Mouse (Mus musculus) liver, embryonic 13.5 days (tissue): ENCODE measurements at regions not wholly inside any gene's neighbourhood (a gene's known extent, or its start where the extent isn't known, plus 50 kb on each side); places are given as distances from the start of the nearest gene placed in this dataset.
"Not testable (repeated sequence)": the region's sequence is repeated elsewhere in the genome, so short reads cannot be mapped to it uniquely, and the experiment has no call there.

Experiments
- ATAC-seq: fragments of 200-750 bp; cut with Nextera tagmentation; 2 replicates; pipeline ENCODE4 v1.8.0; 2017; ENCODE audit warnings: low read depth, mild to moderate bottlenecking, moderate number of reproducible peaks, moderate library complexity
- DNase-seq: peaks from one replicate; pipeline ENCODE4 v3.0.0; 2022
- H3K27ac ChIP-seq: fragments of 300-500 bp; sonication (generic); 2 replicates; pipeline ENCODE4 v1.5.1; 2015; ENCODE audit warnings: moderate library complexity, mild to moderate bottlenecking, inconsistent platforms
- H3K27me3 ChIP-seq: fragments of 300-500 bp; sonication (generic); 2 replicates; pipeline ENCODE4 v1.6.1; 2015; ENCODE audit warnings: mild to moderate bottlenecking, inconsistent platforms
- H3K36me3 ChIP-seq: fragments of 300-500 bp; sonication (generic); 2 replicates; pipeline ENCODE4 v1.6.1; 2015; ENCODE audit warnings: mild to moderate bottlenecking, inconsistent platforms
- H3K4me1 ChIP-seq: fragments of 300-500 bp; sonication (generic); replicated peaks from 2 replicates; pipeline ENCODE4 v1.6.1; 2015; ENCODE audit warnings: inconsistent platforms
- H3K4me2 ChIP-seq: fragments of 300-500 bp; sonication (generic); 2 replicates; pipeline ENCODE4 v1.6.1; 2015; ENCODE audit warnings: inconsistent platforms, mild to moderate bottlenecking, moderate library complexity
- H3K4me3 ChIP-seq: fragments of 300-500 bp; sonication (generic); replicated peaks from 2 replicates; pipeline ENCODE4 v1.5.1; 2015; ENCODE audit warnings: mild to moderate bottlenecking, inconsistent platforms
- H3K9ac ChIP-seq: fragments of 300-500 bp; sonication (generic); 2 replicates; pipeline ENCODE4 v1.6.1; 2015; ENCODE audit warnings: mild to moderate bottlenecking, inconsistent platforms
- H3K9me3 ChIP-seq: fragments of 300-500 bp; sonication (generic); replicated peaks from 2 replicates; pipeline ENCODE4 v1.6.1; 2016; ENCODE audit warnings: inconsistent platforms
- WGBS: fragments of 180-500 bp; shearing (Covaris S2); methylation state at CpG from one replicate; pipeline ENCODE4 v1.1.7; 2015; ENCODE audit not compliant: insufficient replicate concordance; 5-methylcytosine and 5-hydroxymethylcytosine counted together

GRCm38 (mm10) chr15:96077756-96078155, 209.6 kb upstream of the Arid2 start:
- H3K27ac ChIP-seq, result no peak overlapping the region
- H3K4me1 ChIP-seq, result no peaks in the 10 kb centered on the region
- WGBS, result 39% methylated on average over 5 of the region's 5 CpGs
- H3K27me3 ChIP-seq, result no peaks in the 10 kb centered on the region
- H3K4me2 ChIP-seq, result no peak overlapping the region
- H3K36me3 ChIP-seq, result no peaks in the 10 kb centered on the region
- H3K4me3 ChIP-seq, result no peak overlapping the region
- H3K9me3 ChIP-seq, result no peaks in the 10 kb centered on the region
- H3K9ac ChIP-seq, result no peak overlapping the region
- DNase-seq (no peak), ATAC-seq (no peak)

- 37% methylated on average over 2 of the region's 2 CpGs for WGBS
- Histone ChIP-seq H3K4me1 (no peaks in the 10 kb centered on the region), H3K27ac (no peak overlapping the region)
These were observed 208.7 kb upstream of the Arid2 start for GRCm38 (mm10) chr15:96078580-96078979.

GRCm38 (mm10) chr15:96089676-96090075, 197.6 kb upstream of the Arid2 start:
- Histone ChIP-seq H3K4me3 (no peak overlapping the region), H3K4me1 (no peaks in the 10 kb centered on the region), H3K4me2 (no peak overlapping the region), H3K9ac (no peak overlapping the region), H3K36me3 (no peaks in the 10 kb centered on the region), H3K27me3 (no peaks in the 10 kb centered on the region), H3K9me3 (no peaks in the 10 kb centered on the region), H3K27ac (no peak overlapping the region)
- DNase-seq, result no peak
- WGBS, result 73% methylated on average over 9 of the region's 9 CpGs
- no peak for ATAC-seq

More at GRCm38 (mm10) chr15:96078580-96078979, 208.7 kb upstream of the Arid2 start:
- Histone ChIP-seq H3K9ac (no peak overlapping the region), H3K4me2 (no peak overlapping the region), H3K27me3 (no peaks in the 10 kb centered on the region), H3K9me3 (no peaks in the 10 kb centered on the region), H3K4me3 (no peak overlapping the region), H3K36me3 (no peaks in the 10 kb centered on the region)
- DNase-seq (no peak), ATAC-seq (no peak)

GRCm38 (mm10) chr15:96096438-96096837, 190.9 kb upstream of the Arid2 start:
- WGBS, result 59% methylated on average over 3 of the region's 3 CpGs
- Histone ChIP-seq H3K9ac (no peak overlapping the region), H3K4me1 (no peaks in the 10 kb centered on the region), H3K9me3 (no peaks in the 10 kb centered on the region), H3K4me3 (no peak overlapping the region), H3K4me2 (no peak overlapping the region), H3K27ac (no peak overlapping the region), H3K27me3 (no peaks in the 10 kb centered on the region), H3K36me3 (no peaks in the 10 kb centered on the region)
- DNase-seq, result no peak
- no peak for ATAC-seq

- ATAC-seq, result no peak
- 68% methylated on average over 5 of the region's 5 CpGs for WGBS
- no peaks in the 10 kb centered on the region for H3K27me3 ChIP-seq
These were observed 188.5 kb upstream of the Arid2 start for GRCm38 (mm10) chr15:96098821-96099220.

GRCm38 (mm10) chr15:96099844-96100640, 187.3 kb upstream of the Arid2 start:
- WGBS, result 68% methylated on average over 13 of the region's 13 CpGs
- not testable (repeated sequence) for H3K9me3 ChIP-seq, H3K9ac ChIP-seq, DNase-seq, H3K36me3 ChIP-seq, H3K4me1 ChIP-seq, H3K4me2 ChIP-seq, H3K27me3 ChIP-seq, H3K4me3 ChIP-seq, H3K27ac ChIP-seq, ATAC-seq

More at GRCm38 (mm10) chr15:96098821-96099220, 188.5 kb upstream of the Arid2 start:
- H3K4me1 ChIP-seq, result no peaks in the 10 kb centered on the region
- no peak for DNase-seq
- no peak overlapping the region for H3K27ac ChIP-seq
- no peaks in the 10 kb centered on the region for H3K36me3 ChIP-seq
- no peak overlapping the region for H3K4me3 ChIP-seq
- no peaks in the 10 kb centered on the region for H3K9me3 ChIP-seq
- no peak overlapping the region for H3K9ac ChIP-seq
- H3K4me2 ChIP-seq, result no peak overlapping the region

GRCm38 (mm10) chr15:96103737-96104136, 183.6 kb upstream of the Arid2 start:
- no peaks in the 10 kb centered on the region for H3K9me3 ChIP-seq
- no peak for DNase-seq
- H3K27me3 ChIP-seq, result no peaks in the 10 kb centered on the region
- 38% methylated on average over 6 of the region's 6 CpGs for WGBS
- ATAC-seq, result no peak
- no peak overlapping the region for H3K9ac ChIP-seq
- no peaks in the 10 kb centered on the region for H3K4me1 ChIP-seq
- H3K36me3 ChIP-seq, result no peaks in the 10 kb centered on the region
- H3K4me2 ChIP-seq, result no peak overlapping the region
- H3K4me3 ChIP-seq, result no peak overlapping the region
- no peak overlapping the region for H3K27ac ChIP-seq

GRCm38 (mm10) chr15:96107503-96107902, 179.8 kb upstream of the Arid2 start:
- Histone ChIP-seq H3K4me3 (no peak overlapping the region), H3K27me3 (no peaks in the 10 kb centered on the region), H3K4me2 (no peak overlapping the region), H3K36me3 (no peaks in the 10 kb centered on the region), H3K9ac (no peak overlapping the region), H3K4me1 (no peaks in the 10 kb centered on the region), H3K27ac (no peak overlapping the region), H3K9me3 (no peaks in the 10 kb centered on the region)
- WGBS, result 50% methylated on average over 4 of the region's 4 CpGs
- ATAC-seq (no peak), DNase-seq (no peak)

- no peak for ATAC-seq
- H3K36me3 ChIP-seq, result no peaks in the 10 kb centered on the region
These were observed 174.2 kb upstream of the Arid2 start for GRCm38 (mm10) chr15:96113091-96113490.

GRCm38 (mm10) chr15:96114616-96115015, 172.7 kb upstream of the Arid2 start:
- no peaks in the 10 kb centered on the region for H3K4me1 ChIP-seq
- no peak for ATAC-seq
- no peak overlapping the region for H3K4me3 ChIP-seq

More at GRCm38 (mm10) chr15:96113091-96113490, 174.2 kb upstream of the Arid2 start:
- no peak for DNase-seq
- Histone ChIP-seq H3K4me2 (no peak overlapping the region), H3K4me3 (no peak overlapping the region), H3K9ac (no peak overlapping the region), H3K9me3 (no peaks in the 10 kb centered on the region), H3K4me1 (no peaks in the 10 kb centered on the region), H3K27me3 (0 out of 2 replicates have a peak, but pooled peaks cover 3% of the 10 kb centered on the region), H3K27ac (no peak overlapping the region)
- WGBS, result 79% methylated on average over 13 of the region's 13 CpGs

GRCm38 (mm10) chr15:96115196-96115595, 172.1 kb upstream of the Arid2 start:
- Histone ChIP-seq H3K36me3 (no peaks in the 10 kb centered on the region), H3K4me3 (no peak overlapping the region), H3K9ac (no peak overlapping the region), H3K27ac (no peak overlapping the region), H3K9me3 (no peaks in the 10 kb centered on the region), H3K4me2 (no peak overlapping the region), H3K27me3 (0 out of 2 replicates have a peak, but pooled peaks cover 3% of the 10 kb centered on the region), H3K4me1 (no peaks in the 10 kb centered on the region)
- no peak for DNase-seq
- no peak for ATAC-seq
- WGBS, result 37% methylated on average over 10 of the region's 10 CpGs

More at GRCm38 (mm10) chr15:96114616-96115015, 172.7 kb upstream of the Arid2 start:
- Histone ChIP-seq H3K9me3 (no peaks in the 10 kb centered on the region), H3K27ac (no peak overlapping the region), H3K27me3 (0 out of 2 replicates have a peak, but pooled peaks cover 3% of the 10 kb centered on the region), H3K36me3 (no peaks in the 10 kb centered on the region), H3K9ac (no peak overlapping the region), H3K4me2 (no peak overlapping the region)
- 53% methylated on average over 9 of the region's 9 CpGs for WGBS
- DNase-seq, result no peak

GRCm38 (mm10) chr15:96119240-96119639, 168.1 kb upstream of the Arid2 start:
- H3K4me2 ChIP-seq, result no peak overlapping the region
- H3K27ac ChIP-seq, result no peak overlapping the region
- H3K9me3 ChIP-seq, result no peaks in the 10 kb centered on the region
- no peaks in the 10 kb centered on the region for H3K36me3 ChIP-seq
- ATAC-seq (no peak), DNase-seq (no peak)
- 75% methylated on average over 7 of the region's 7 CpGs for WGBS
- H3K4me3 ChIP-seq, result no peak overlapping the region
- H3K4me1 ChIP-seq, result no peaks in the 10 kb centered on the region
- H3K9ac ChIP-seq, result no peak overlapping the region
- 0 out of 2 replicates have a peak, but pooled peaks cover 2% of the 10 kb centered on the region for H3K27me3 ChIP-seq
